Mouse (Mus musculus): ENCODE data around the gene Ctnnd2. TPM values are rescaled to one million over a fixed set of nuclear protein-coding genes. Genes with fewer than 3 reads are reported as not detected.

The Ctnnd2 gene
- total RNA-seq, 1 experiment from 2014 or later = 2.8 TPM

GRCm38 (mm10) chr15:30515425-30515824 lies 343.0 kb downstream of the Ctnnd2 start:
- no peak for DNase-seq

- no peak for DNase-seq
Observed at GRCm38 (mm10) chr15:30541459-30541858, 369.1 kb downstream of the Ctnnd2 start.

GRCm38 (mm10) chr15:30548263-30548662 lies 375.9 kb downstream of the Ctnnd2 start:
- no peak for DNase-seq

GRCm38 (mm10) chr15:30550956-30551355 lies 378.6 kb downstream of the Ctnnd2 start:
- no peak for DNase-seq

GRCm38 (mm10) chr15:30553910-30554406 lies 381.6 kb downstream of the Ctnnd2 start:
- no peak for DNase-seq

GRCm38 (mm10) chr15:30555787-30556186 lies 383.4 kb downstream of the Ctnnd2 start:
- no peak for DNase-seq

GRCm38 (mm10) chr15:30562375-30562774 lies 390.0 kb downstream of the Ctnnd2 start:
- no peak for DNase-seq

- no peak for DNase-seq
Observed at GRCm38 (mm10) chr15:30564594-30564993, 392.2 kb downstream of the Ctnnd2 start.

GRCm38 (mm10) chr15:30570254-30570800 lies 397.9 kb downstream of the Ctnnd2 start:
- DNase-seq = no peak

- DNase-seq = no peak
Observed at GRCm38 (mm10) chr15:30587446-30587845, 415.1 kb downstream of the Ctnnd2 start.

- no peak for DNase-seq
Observed at GRCm38 (mm10) chr15:30590865-30591264, 418.5 kb downstream of the Ctnnd2 start.

- DNase-seq = no peak
Observed at GRCm38 (mm10) chr15:30595507-30595906, 423.1 kb downstream of the Ctnnd2 start.

GRCm38 (mm10) chr15:30610613-30611012 lies 438.2 kb downstream of the Ctnnd2 start:
- DNase-seq = peak; percentile 7

GRCm38 (mm10) chr15:30615451-30615850 lies 443.1 kb downstream of the Ctnnd2 start:
- no peak for DNase-seq

- DNase-seq = no peak
Observed at GRCm38 (mm10) chr15:30616861-30617260, 444.5 kb downstream of the Ctnnd2 start.

- no peak for DNase-seq
Observed at GRCm38 (mm10) chr15:30617932-30618331, 445.5 kb downstream of the Ctnnd2 start.

- no peak for DNase-seq
Observed at GRCm38 (mm10) chr15:30628524-30628923, 456.1 kb downstream of the Ctnnd2 start.

- DNase-seq = no peak
Observed at GRCm38 (mm10) chr15:30632113-30632735, 459.8 kb downstream of the Ctnnd2 start.

GRCm38 (mm10) chr15:30633917-30634316 lies 461.5 kb downstream of the Ctnnd2 start:
- DNase-seq = no peak

- DNase-seq = no peak
Observed at GRCm38 (mm10) chr15:30634522-30634921, 462.1 kb downstream of the Ctnnd2 start.

- DNase-seq = no peak
Observed at GRCm38 (mm10) chr15:30640651-30641050, 468.3 kb downstream of the Ctnnd2 start.

GRCm38 (mm10) chr15:30645688-30646087 lies 473.3 kb downstream of the Ctnnd2 start:
- DNase-seq = no peak

GRCm38 (mm10) chr15:30646501-30647431 lies 474.4 kb downstream of the Ctnnd2 start:
- DNase-seq = peak; percentile 11
